Mouse (Mus musculus): ENCODE data around the gene Scamp4.
A peak's percentile ranks its signal among the peaks of the same experiment; 100 is the strongest.

The Scamp4 gene

DNA sequence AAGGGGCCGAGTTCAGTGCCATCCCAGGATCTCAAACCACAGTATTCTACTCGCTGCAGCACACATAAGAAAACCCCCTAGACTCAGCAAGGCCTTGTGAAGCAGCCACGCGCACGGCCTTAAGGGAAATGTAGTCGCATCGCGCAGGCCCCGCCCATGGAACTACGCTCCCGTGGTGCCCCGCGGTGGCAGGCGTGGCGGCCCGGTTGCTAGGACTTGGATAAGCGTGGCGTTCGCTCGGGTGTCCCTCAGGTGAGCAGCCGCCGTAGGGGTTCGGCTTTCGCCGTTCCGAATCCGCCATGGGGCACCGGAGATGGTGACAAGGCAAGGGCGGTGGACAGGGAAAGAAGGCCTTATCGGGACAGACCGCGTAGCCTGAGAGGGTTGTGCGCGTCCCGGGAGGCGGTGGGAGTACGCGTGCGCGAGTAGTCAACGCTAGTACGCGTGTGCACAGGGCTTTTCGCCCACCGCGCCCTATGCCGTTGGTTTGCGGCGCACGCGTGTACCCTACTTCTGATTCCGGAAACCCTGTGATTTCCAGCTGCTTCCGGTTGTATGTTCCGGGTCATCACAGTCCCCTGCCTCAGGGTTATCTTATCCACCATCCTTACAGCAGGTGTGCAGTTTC lies at the start of gene Scamp4, which contains the start of gene Adat3:
Gene Scamp4, plus strand, starts transcription at position 175 of the 628 bp plus-strand sequence.
Gene Adat3, plus strand, starts transcription at position 183 of the 628 bp plus-strand sequence.
- peak; percentile 98 to 99 for DNase-seq (ENCODE audit: low spot score in 2 of 2)

DNA sequence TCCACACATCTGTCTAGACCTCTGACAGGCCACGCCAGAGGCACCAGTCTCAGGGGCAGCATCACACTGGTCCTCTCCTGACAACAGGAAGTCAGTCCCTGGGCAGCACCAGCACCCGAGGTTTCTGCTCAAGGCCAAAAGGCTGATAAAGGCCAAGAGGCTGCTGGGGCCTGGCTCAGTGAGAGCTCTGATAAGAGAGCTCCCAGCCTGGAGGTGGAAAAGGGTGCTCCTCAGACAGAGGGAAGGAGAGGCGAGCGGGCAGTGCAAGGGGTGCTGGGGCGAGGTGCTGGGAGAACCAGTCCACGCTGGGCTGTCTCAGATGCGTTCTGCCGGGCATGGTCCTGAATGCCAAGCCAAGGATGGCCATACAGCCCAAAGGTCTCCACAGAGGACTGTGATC lies 49.1 kb upstream of the Scamp4 start:
- DNase-seq (ENCODE audit: low spot score in 2 of 2): no peak

DNA sequence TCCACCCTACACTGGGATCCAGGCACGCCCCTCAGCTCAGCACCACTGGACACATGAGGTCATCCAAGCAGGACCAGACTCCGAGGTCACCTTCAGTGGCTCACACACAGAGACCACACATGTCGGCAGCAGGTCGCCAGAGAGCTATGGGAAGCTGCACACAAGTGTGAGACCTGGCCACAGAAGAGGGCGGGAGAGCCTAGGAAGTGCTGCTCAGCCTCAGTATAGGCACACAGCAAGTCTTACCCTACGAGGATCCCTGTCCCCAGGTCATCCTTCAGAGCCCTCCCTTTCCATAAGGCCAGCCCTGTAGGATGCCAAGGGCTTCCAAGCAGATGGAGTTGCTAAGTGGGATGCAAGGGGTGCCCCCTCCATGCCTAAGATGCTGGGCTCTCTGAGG lies 48.7 kb upstream of the Scamp4 start:
- DNase-seq (ENCODE audit: low spot score in 2 of 2): no peak

DNA sequence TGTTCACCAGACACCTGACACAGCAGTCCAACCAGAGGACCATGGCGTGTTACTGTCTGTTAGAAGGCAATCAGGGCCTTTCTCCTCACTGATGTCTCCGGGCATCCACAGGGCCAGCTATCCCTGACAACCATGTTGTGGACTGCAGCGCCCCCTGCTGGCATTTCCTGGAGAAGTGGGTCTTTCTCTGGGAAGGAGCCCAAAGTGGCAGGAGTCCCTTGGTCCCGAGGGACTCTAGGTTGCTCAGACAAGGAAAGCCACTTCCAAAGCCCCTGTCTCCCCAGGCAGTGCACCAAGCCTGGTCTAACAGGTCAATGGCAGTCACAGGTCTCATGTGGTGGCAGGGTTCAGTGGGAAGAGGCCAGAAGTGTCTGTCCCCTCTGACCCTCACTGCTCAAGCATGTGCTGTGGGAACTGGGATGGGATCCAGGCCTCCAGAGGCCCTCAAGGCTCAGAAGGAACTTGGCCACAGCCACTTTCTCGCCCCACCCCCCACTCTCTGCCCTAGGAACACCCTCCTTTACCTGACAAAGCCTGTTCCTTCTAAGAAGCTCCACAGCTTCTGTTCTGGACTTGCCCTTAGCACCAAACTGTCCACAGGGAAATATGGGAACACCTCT lies 45.2 kb upstream of the Scamp4 start:
- DNase-seq (ENCODE audit: low spot score in 2 of 2): peak; percentile 70 to 73

DNA sequence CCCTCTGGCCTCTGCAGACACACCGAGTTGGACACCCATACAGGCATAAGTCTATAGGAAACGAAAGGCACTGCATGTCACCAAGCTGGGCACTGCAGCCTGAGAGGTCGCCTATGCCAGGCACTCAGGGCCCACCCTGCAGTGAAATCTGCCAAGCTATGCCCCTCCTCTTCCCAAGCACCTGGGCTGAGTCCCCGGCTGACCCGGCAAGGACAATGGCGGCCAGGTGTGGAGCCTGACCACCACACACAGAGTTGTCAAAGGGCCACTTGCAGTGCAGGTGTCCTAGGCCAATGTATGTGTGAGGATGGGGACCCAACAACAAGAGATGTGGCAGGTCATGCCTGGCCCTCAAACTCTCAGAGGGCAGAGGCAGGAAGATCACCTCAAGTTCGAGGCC lies 43.2 kb upstream of the Scamp4 start:
- no peak for DNase-seq (ENCODE audit: low spot score in 2 of 2)

GRCm38 (mm10) chr10:80560621-80561020 lies 42.1 kb upstream of the Scamp4 start:
- no peak for DNase-seq (ENCODE audit: low spot score in 2 of 2)

DNA sequence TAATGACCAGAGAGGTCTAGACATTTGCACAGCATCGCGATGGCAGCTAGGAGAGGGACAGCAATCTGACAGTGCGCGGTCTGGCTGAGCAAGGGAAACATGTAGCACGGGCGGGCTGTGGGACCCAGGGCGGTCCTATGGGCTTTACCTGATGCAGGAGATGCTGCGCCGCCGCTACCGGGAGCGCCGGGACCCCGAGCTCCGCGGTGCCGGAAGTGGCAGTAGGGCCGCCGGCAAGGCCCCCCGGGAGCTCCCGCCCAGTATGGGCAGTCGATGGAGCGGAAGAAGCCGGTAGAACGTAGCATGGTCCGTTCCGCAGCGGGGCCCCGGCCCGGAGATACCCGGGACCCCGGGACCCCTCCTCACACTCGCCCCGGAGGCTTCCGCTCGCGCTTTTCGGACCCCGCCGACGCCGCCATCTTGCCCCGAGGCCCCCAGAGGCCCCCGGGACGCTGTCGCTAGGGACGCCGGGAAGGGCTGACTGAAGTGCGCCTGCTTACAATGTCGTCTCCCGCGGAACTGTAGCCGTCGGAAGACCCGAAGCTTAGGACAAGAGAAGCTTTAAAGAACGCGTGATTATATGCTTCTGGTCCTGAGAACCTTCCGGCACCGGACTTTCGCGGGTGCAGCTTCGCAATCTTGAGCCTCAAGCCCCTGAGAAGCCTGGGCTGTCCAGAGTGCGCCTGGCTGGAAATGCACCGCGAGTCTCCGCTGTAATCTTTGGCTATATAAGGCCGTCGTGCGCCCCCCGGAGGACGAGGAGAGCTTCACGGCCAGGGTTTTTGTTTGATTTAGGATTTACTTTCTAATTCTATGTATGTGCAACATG lies 41.3 kb upstream of the Scamp4 start, which contains the start of gene Rexo1:
Gene Rexo1, minus strand, starts transcription at position 445 of the 829 bp plus-strand sequence.
- DNase-seq (ENCODE audit: low spot score in 2 of 2): peak; percentile 95 to 97

- DNase-seq (ENCODE audit: low spot score in 2 of 2): peak; percentile 90 to 91
Measured at GRCm38 (mm10) chr10:80566375-80567092, 36.1 kb upstream of the Scamp4 start.

GRCm38 (mm10) chr10:80568876-80569275 lies 33.8 kb upstream of the Scamp4 start:
- no peak for DNase-seq (ENCODE audit: low spot score in 2 of 2)

- DNase-seq (ENCODE audit: low spot score in 2 of 2): no peak
Measured at GRCm38 (mm10) chr10:80569664-80570066, 33.0 kb upstream of the Scamp4 start.

DNA sequence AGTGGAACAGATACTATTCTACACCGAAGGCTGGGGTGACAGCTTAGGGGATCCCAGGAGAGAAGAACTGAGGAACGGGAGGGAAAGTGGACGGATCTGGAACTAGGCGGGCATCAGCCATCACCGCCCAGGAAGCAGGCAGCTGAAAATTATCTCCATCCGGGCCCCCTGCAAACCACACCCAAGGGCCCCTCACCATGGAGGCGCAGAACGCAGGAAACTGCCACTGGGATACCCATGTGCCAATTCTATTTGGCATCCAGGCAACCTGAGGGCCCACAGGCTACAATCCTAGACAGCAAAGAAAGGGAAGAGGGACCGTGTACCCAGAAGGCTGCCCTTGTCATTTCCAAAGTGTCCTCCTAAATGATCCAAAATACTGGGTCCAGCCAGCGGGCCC lies 32.3 kb upstream of the Scamp4 start:
- DNase-seq (ENCODE audit: low spot score in 2 of 2): no peak

GRCm38 (mm10) chr10:80570871-80571836 lies 31.5 kb upstream of the Scamp4 start:
- DNase-seq (ENCODE audit: low spot score in 2 of 2): no peak

GRCm38 (mm10) chr10:80572477-80572876 lies 30.2 kb upstream of the Scamp4 start:
- DNase-seq (ENCODE audit: low spot score in 2 of 2): no peak

- peak; percentile 58 to 61 for DNase-seq (ENCODE audit: low spot score in 2 of 2)
Measured at GRCm38 (mm10) chr10:80573944-80574343, 28.7 kb upstream of the Scamp4 start.

GRCm38 (mm10) chr10:80574896-80575295 lies 27.8 kb upstream of the Scamp4 start:
- DNase-seq (ENCODE audit: low spot score in 2 of 2): peak in 1 of 2 experiments; percentile 14

DNA sequence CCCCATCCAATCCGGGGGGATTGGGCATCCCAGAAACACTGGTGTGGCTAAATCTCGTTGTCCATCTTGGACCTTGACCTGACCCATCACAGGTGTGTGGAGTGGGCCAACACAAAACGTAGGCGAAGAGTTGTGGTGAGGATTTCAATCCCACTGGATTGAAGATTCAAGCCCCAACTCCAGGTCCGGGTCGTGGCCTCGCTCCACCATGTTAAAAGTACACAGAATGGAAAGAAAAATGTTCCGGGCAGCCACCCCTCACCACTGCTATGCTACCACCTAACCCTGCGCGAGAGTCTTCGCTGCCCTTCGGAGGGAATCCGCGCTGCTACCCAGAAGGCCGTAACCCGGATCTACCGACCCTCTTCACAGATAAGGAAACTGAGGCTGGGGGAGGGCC lies 26.7 kb upstream of the Scamp4 start:
- DNase-seq (ENCODE audit: low spot score in 2 of 2): no peak

- DNase-seq (ENCODE audit: low spot score in 2 of 2): peak; percentile 48 to 49
Measured at GRCm38 (mm10) chr10:80576351-80577194, 26.1 kb upstream of the Scamp4 start.

GRCm38 (mm10) chr10:80577195-80578130 lies 25.2 kb upstream of the Scamp4 start, which contains the start of gene Klf16:
Gene Klf16 (minus strand): TSS chr10:80577321.
- peak; percentile 94 to 97 for DNase-seq (ENCODE audit: low spot score in 2 of 2)
